Mouse (Mus musculus) kidney, postnatal 4 days (tissue): ENCODE results near the gene Cbx7.

Experiments
- DNase-seq, 2 experiments: peaks; one replicate each; pipeline ENCODE4 v3.0.0; 2021; ENCODE audit warnings: mixed read lengths in 2 of 2

Gene Cbx7

GRCm38 (mm10) chr15:79970940-79971339, at the start of gene Cbx7:
Cbx7 (minus strand) TSS chr15:79971119.
- DNase-seq: no peak

- no peak for DNase-seq
These were observed 49.6 kb upstream of the Cbx7 start for GRCm38 (mm10) chr15:80020516-80020915.

DNA sequence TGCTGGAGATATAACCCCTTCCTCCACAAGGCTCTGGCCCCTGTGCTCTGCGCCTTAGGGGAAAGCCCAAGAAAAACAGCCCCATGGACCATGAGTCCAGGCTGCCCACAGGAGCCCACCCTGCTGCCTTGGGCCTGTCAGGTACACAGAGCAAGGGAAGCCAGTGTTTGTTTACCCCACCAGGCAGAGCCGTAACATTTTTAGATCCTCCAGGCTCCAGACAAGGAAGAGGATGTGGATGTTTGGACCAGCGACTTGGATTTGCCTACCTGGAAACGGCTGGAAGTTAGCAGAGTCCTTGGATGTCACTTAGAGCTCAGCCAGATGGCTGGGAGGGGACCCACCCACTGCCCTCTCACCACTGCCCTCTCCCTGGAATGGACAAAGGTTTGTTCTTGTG, 48.7 kb upstream of the Cbx7 start:
- no peak for DNase-seq

- DNase-seq: no peak
These were observed 48.3 kb upstream of the Cbx7 start for GRCm38 (mm10) chr15:80019220-80019619.

- no peak for DNase-seq
These were observed 45.8 kb upstream of the Cbx7 start for GRCm38 (mm10) chr15:80016563-80017301.

DNA sequence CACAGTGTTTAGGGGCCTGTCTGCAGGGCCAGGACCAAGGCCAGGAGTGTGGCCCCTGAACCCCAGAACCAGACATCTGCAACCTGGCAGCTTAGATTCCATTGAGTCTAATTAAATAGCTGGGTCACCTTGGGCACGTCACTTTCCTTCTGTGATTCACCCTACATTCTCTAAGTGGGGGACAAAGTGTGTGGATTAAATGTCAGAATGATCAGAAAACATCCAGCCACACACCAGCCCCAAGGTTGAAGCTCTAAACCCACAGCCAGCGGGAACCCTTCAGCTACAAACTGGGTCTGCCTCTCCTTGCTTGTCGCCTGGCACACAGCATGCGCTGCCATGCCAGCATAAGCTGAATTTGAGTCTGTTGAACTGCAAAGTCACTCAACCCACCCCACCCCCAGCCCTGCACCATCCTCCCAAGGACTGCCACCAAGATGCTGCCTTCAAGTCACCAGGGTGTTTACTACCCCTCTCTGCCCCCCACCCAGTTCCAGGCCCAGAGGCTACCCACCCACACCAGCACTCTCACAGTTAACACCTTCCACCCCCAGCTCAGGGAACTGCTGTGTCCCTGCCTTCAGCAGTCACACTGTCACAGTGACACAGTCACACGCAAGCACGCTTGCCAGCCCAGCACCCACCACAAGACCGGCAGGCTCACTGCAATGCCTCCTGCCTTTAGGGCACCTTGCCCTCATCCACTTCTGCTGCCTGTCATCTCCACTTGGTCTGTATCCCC, 44.5 kb upstream of the Cbx7 start:
- no peak for DNase-seq

- DNase-seq: peak; percentile 78 to 84
These were observed 43.6 kb upstream of the Cbx7 start, which contains the start of gene Pdgfb for GRCm38 (mm10) chr15:80014321-80015210. Pdgfb (minus strand) TSS chr15:80014977.

DNA sequence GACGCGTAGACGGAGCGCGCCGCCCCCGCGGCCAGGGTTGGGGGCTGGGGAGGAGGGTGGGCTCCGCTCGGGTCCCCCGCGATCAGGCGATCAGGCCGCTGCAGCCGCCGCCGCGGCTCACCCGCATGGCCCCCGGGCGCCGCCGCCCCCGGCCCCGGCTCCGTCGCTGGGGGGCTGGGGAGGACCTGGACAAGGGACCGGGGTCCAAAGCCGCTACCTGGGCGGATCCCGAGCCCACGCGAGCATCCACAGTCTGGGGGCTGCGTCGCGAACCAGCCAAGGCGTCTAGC, 43.1 kb upstream of the Cbx7 start:
- no peak for DNase-seq

DNA sequence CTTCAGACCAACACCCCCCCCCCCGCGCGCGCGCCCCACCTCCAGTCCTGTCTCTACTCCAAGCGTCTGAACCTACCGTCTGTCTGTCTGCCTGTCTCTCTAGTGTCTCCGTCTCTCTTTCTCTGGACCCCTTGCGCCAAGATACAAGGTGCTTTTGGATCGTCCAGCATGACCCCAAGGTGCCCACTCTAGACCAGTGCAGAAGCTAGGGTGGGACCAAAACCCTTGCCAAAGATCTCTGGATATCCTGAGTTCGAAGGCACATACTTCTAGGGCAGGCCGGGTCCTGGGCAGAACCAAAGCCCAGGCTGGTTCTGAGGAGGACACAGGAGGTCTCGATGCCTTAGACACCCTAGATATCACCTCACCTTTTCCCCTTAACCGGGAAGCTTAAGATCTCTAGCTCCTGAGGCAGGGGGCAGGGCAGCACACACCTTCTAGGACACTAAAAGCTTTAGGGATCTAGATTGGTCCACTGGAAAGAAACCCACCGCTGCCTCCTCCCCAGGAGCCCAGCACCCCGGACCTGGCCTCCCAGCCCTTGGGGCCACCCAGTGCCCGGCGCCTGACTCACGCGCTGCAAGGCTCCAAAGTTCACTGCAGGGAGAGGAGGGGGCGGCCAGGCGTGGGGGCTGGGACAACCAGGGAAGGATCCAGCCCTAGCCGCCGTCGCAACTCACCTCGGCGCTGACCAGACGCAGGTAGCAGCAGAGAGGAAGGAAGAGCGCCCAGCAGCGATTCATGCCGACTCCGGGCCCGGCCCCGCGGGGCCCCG, 42.5 kb upstream of the Cbx7 start:
- DNase-seq: peak; percentile 73 to 86

GRCm38 (mm10) chr15:80012527-80013201, 41.7 kb upstream of the Cbx7 start:
- peak; percentile 88 to 93 for DNase-seq

GRCm38 (mm10) chr15:80011778-80012526, 41.0 kb upstream of the Cbx7 start:
- peak; percentile 60 to 74 for DNase-seq

- DNase-seq: no peak
These were observed 40.3 kb upstream of the Cbx7 start for GRCm38 (mm10) chr15:80011194-80011593.

GRCm38 (mm10) chr15:80010182-80010558, 39.3 kb upstream of the Cbx7 start:
- peak in 1 of 2 experiments; percentile 45 for DNase-seq

DNA sequence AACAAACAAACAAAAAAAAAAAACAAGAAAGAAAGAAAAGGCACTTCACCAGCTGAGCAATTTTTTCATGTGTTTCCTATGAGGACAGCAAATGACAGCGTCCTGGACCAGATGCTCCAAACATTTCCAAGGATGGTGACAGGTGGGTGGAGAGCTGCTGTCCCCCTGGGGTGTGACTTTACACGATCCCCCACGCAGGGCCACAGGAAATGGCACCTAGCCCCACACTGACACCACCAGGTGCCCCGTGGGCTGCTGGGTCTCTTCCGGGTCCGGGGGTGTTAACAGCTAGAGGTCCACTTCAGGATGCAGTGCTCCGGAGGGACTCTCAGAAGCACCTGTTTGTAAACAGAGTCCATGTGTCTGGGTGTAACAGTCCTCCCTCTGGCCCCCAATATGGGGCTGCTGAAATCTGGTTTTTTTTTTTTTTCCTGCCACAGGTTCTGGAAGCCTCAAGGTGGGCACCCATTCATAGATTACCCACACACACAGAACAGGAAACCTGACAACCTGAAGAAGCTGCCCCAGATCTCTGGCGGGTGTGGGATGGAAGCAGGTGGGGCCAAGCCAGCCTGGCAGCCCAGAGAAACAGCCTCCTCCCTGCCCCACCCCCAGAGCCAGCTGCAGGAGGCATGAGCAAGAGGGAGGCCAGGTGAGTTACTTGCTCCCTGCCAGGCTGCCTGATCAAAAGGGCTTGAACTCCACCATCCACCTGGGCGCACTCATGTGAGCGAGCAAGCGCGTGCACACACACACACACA, 38.7 kb upstream of the Cbx7 start:
- peak; percentile 55 to 70 for DNase-seq

DNA sequence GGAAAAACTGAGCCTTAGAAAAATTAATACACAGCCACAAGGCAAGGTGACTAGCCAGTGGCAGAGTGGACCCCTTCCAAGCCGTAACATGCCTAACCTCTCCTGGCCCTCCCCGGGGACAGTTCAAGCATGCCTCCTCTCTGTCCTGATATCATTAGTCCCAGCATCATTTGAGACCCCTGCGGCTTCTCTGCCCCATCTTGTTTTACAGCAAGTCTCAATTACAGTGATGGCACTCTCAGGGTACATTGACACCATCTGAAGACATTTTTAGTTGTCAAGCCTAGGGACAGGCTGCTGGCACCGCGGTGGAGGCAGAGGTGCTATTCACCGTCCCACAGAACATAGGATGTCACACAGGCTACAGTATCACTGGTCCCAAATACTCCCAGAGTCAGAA, 37.5 kb upstream of the Cbx7 start:
- DNase-seq: no peak

GRCm38 (mm10) chr15:80006156-80006555, 35.2 kb upstream of the Cbx7 start:
- no peak for DNase-seq

DNA sequence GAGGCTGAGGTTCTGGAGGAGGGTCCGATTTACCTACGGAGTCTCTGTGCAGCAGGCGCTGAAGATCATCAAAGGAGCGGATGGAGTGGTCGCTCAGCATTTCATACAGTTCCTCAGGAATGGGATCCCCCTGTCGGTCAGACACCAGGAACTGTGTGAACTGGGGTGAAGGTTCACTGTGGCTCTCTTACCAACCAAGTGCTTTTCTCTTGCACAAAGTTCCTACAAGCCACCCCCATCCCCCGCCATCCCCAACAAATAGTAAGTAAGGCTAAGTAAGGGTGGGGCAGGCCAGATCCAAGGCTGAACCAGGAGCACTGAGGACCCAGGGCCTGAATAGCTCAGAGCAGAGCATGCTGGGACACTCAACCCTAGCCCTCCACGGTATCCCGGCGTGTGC, 34.5 kb upstream of the Cbx7 start:
- DNase-seq: no peak

DNA sequence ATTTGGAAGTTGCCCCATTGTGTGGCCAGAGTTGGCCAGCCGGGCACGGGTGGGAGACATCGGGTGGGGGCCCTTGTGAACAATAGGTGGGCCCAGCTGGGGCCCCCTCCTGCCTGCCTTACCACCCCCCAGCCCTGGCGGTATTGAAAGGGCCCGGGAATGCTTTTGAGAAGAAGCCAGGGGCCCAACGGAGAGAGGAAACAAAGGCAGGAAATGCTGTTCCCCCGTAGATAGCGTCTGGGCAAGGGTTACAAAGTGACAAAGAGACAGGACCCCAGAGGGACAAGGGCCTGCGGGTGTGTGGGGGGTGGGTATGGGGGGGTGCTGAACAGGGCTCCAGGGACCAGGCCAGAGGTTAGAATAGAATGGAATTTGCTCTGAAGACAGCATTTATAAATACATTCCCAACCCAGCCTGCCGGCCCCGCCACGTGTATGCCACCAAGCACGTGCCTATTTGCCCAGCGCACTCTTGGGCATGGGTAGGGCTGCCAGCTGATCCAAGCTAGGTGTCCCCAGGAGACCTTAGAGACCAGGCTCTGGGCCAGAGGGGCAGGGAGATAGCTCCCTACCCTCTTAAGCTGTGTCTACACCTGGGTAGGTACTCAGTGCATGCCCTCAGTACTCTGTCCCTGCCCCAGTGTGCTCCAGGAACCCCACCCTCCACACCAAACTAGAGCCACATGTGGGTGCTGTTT, 33.9 kb upstream of the Cbx7 start:
- peak in 1 of 2 experiments; percentile 58 for DNase-seq

- DNase-seq: no peak
These were observed 32.7 kb upstream of the Cbx7 start for GRCm38 (mm10) chr15:80003581-80003980.

DNA sequence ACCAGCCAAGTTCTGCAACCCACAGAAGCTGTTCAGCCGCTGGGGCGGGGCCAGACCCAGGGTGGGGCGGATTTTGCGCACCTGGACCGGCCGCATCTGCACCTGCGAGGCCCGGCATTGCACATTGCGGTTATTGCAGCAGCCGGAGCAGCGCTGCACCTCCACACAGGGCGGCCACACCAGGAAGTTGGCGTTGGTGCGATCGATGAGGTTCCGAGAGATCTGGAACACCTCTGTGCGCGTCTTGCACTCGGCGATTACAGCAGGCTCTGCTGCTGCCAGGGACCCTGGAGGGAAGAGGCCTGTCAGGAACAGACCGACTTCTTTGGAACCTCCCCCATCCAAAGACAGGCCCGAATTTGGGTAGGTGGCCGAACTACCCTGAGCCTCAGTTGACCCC, 30.7 kb upstream of the Cbx7 start:
- DNase-seq: no peak
